Comparison of ENCODE assay signal across 13 mouse cellular contexts in genomic region chr4:155494891-155495290, GRCm38 (mm10). TPM values are rescaled to one million over a fixed set of nuclear protein-coding genes. Genes with fewer than 3 reads are reported as not detected.
DNase-seq lines count a peak whose midpoint lies in the region; ATAC-seq and TF ChIP-seq lines count a peak whose summit lies in the region.
"Had no signal": no experiment of that assay in that cellular context is flagged by ENCODE, and none has a peak within 500 bp of the region (broad histone marks: within the 10 kb centered on the region; RNA-seq: fewer than 3 reads in every experiment).

No protein-coding gene starts in this region.

- no peak for TF ChIP-seq CTCF in CH12.LX (conservative IDR thresholded peaks at IDR 0.05 in 1 of 2, IDR thresholded peaks at IDR 0.05 in 1 of 2; ENCODE audit: low read depth in 2 of 2, low read length in 2 of 2)
- no peak for TF ChIP-seq CTCF in hindbrain, postnatal 0 days (IDR thresholded peaks at IDR 0.05; ENCODE audit: low read depth)
- TF ChIP-seq CTCF in midbrain, postnatal 0 days (IDR thresholded peaks at IDR 0.05): no peak

- TF ChIP-seq POLR2A in CH12.LX (IDR thresholded peaks at IDR 0.05; ENCODE audit: low read depth, low read length): no peak

- peak overlapping the region; percentile 79 for H3K4me2 ChIP-seq in forebrain, embryonic 13.5 days
- H3K4me2 ChIP-seq in forebrain, embryonic 16.5 days (ENCODE audit: low read length): no peak overlapping the region
- peak overlapping the region; percentile 17; the same call in 1 of the 2 replicates for H3K4me2 ChIP-seq in CH12.LX (ENCODE audit: insufficient read depth, low read depth, poor library complexity, severe bottlenecking)
- H3K4me2 ChIP-seq in hindbrain, postnatal 0 days (ENCODE audit: low read depth, low read length): 0 out of 2 replicates have a peak overlapping the region, but pooled peaks have one; percentile 75
- H3K4me2 ChIP-seq in midbrain, postnatal 0 days (ENCODE audit: low read depth, low read length, poor library complexity, severe bottlenecking): peak overlapping the region; percentile 72; the same call in 1 of the 2 replicates
- H3K4me2 ChIP-seq in kidney, embryonic 16.5 days (replicated peaks; ENCODE audit: low read depth, low read length): no peak overlapping the region
- H3K4me2 ChIP-seq: embryonic facial prominence, embryonic 12.5 days; limb, embryonic 15.5 days had no signal

- H3K27me3 ChIP-seq in forebrain, embryonic 13.5 days: no peaks in the 10 kb centered on the region
- no peaks in the 10 kb centered on the region for H3K27me3 ChIP-seq in forebrain, embryonic 16.5 days (replicated peaks; ENCODE audit: control insufficient read depth, insufficient read depth, low read length)
- H3K27me3 ChIP-seq in CH12.LX (replicated peaks): no peaks in the 10 kb centered on the region
- H3K27me3 ChIP-seq in hindbrain, postnatal 0 days (ENCODE audit: insufficient read depth, low read length): no peaks in the 10 kb centered on the region
- H3K27me3 ChIP-seq in midbrain, postnatal 0 days (ENCODE audit: insufficient read depth, low read length): no peaks in the 10 kb centered on the region
- H3K27me3 ChIP-seq in kidney, embryonic 16.5 days (ENCODE audit: insufficient read depth, low read length): no peaks in the 10 kb centered on the region
- H3K27me3 ChIP-seq: embryonic facial prominence, embryonic 12.5 days; heart, embryonic 15.5 days; limb, embryonic 15.5 days had no signal

- H3K36me3 ChIP-seq in forebrain, embryonic 13.5 days (ENCODE audit: poor library complexity, severe bottlenecking): no peaks in the 10 kb centered on the region
- H3K36me3 ChIP-seq in forebrain, embryonic 16.5 days (ENCODE audit: control insufficient read depth, insufficient read depth): no peaks in the 10 kb centered on the region
- H3K36me3 ChIP-seq in CH12.LX (replicated peaks in 1 of 2; ENCODE audit: control insufficient read depth in 1 of 2, insufficient read depth in 1 of 2, low read length in 1 of 2): peaks cover 0 to 22% of the 10 kb centered on the region in 2 experiments
- no peaks in the 10 kb centered on the region for H3K36me3 ChIP-seq in hindbrain, postnatal 0 days (ENCODE audit: insufficient read depth, low read length)
- no peaks in the 10 kb centered on the region for H3K36me3 ChIP-seq in midbrain, postnatal 0 days (ENCODE audit: insufficient read depth, low read length)
- H3K36me3 ChIP-seq in kidney, embryonic 16.5 days (ENCODE audit: insufficient read depth, low read length): no peaks in the 10 kb centered on the region
- H3K36me3 ChIP-seq: embryonic facial prominence, embryonic 12.5 days; heart, embryonic 15.5 days; limb, embryonic 15.5 days had no signal

- DNase-seq in CH12.LX (ENCODE audit: extremely low read depth): no peak
- DNase-seq in hindbrain, postnatal 0 days (ENCODE audit: low spot score): no peak
- no peak for DNase-seq in midbrain, postnatal 0 days (ENCODE audit: low spot score)
- DNase-seq in thymus, postnatal 25 days: no peak
- DNase-seq in urinary bladder, postnatal 25 days (ENCODE audit: low spot score): no peak
- DNase-seq: cerebellum, adult 11-12 months had no signal

- H3K4me1 ChIP-seq in forebrain, embryonic 13.5 days: peaks cover 45% of the 10 kb centered on the region
- peaks cover 25% of the 10 kb centered on the region for H3K4me1 ChIP-seq in forebrain, embryonic 16.5 days (replicated peaks; ENCODE audit: control insufficient read depth, insufficient read depth, low read length)
- H3K4me1 ChIP-seq in CH12.LX (ENCODE audit: control insufficient read depth in 1 of 2, insufficient read depth in 2 of 2): peaks cover 4 to 38% of the 10 kb centered on the region in 2 experiments
- H3K4me1 ChIP-seq in hindbrain, postnatal 0 days (ENCODE audit: insufficient read depth, low read length): peaks cover 22% of the 10 kb centered on the region
- peaks cover 12% of the 10 kb centered on the region for H3K4me1 ChIP-seq in midbrain, postnatal 0 days (ENCODE audit: insufficient read depth, low read length)
- peaks cover 30% of the 10 kb centered on the region for H3K4me1 ChIP-seq in kidney, embryonic 16.5 days (ENCODE audit: insufficient read depth, low read length)

- H3K79me2 ChIP-seq in CH12.LX (replicated peaks; ENCODE audit: control insufficient read depth, extremely low read depth, insufficient read depth, poor library complexity, severe bottlenecking): peaks cover 80% of the 10 kb centered on the region

- H3K9me3 ChIP-seq in forebrain, embryonic 13.5 days (replicated peaks): no peaks in the 10 kb centered on the region
- no peaks in the 10 kb centered on the region for H3K9me3 ChIP-seq in forebrain, embryonic 16.5 days (ENCODE audit: control insufficient read depth, low read length)
- no peaks in the 10 kb centered on the region for H3K9me3 ChIP-seq in CH12.LX (replicated peaks; ENCODE audit: low read length)
- H3K9me3 ChIP-seq in hindbrain, postnatal 0 days (ENCODE audit: low read length): no peaks in the 10 kb centered on the region
- no peaks in the 10 kb centered on the region for H3K9me3 ChIP-seq in midbrain, postnatal 0 days (ENCODE audit: low read length)
- no peaks in the 10 kb centered on the region for H3K9me3 ChIP-seq in kidney, embryonic 16.5 days (ENCODE audit: low read length)
- H3K9me3 ChIP-seq: embryonic facial prominence, embryonic 12.5 days; G1E; heart, embryonic 15.5 days; limb, embryonic 15.5 days had no signal

- H3K4me3 ChIP-seq in forebrain, embryonic 13.5 days: no peak overlapping the region
- H3K4me3 ChIP-seq in forebrain, embryonic 16.5 days (replicated peaks; ENCODE audit: low read length): no peak overlapping the region
- H3K4me3 ChIP-seq in CH12.LX (replicated peaks in 1 of 3; ENCODE audit: low read depth in 2 of 3, low read length in 2 of 3, poor library complexity in 1 of 3): no peak overlapping the region
- no peak overlapping the region for H3K4me3 ChIP-seq in hindbrain, postnatal 0 days (ENCODE audit: low read length)
- no peak overlapping the region for H3K4me3 ChIP-seq in midbrain, postnatal 0 days (ENCODE audit: low read depth, low read length)
- no peak overlapping the region for H3K4me3 ChIP-seq in kidney, embryonic 16.5 days (ENCODE audit: low read length)
- H3K4me3 ChIP-seq: embryonic facial prominence, embryonic 12.5 days; heart, embryonic 15.5 days; limb, embryonic 15.5 days had no signal

- 0 out of 2 replicates have a peak overlapping the region, but pooled peaks have one; percentile 16 for H3K9ac ChIP-seq in forebrain, embryonic 13.5 days
- H3K9ac ChIP-seq in forebrain, embryonic 16.5 days (replicated peaks; ENCODE audit: low read depth, low read length): no peak overlapping the region
- H3K9ac ChIP-seq in CH12.LX (ENCODE audit: insufficient read depth, low read depth): no peak overlapping the region
- H3K9ac ChIP-seq in hindbrain, postnatal 0 days (replicated peaks; ENCODE audit: low read length): no peak overlapping the region
- H3K9ac ChIP-seq in midbrain, postnatal 0 days (replicated peaks; ENCODE audit: low read length, poor library complexity, severe bottlenecking): no peak overlapping the region
- H3K9ac ChIP-seq in kidney, embryonic 16.5 days (replicated peaks; ENCODE audit: low read length): no peak overlapping the region
- H3K9ac ChIP-seq: embryonic facial prominence, embryonic 12.5 days; heart, embryonic 15.5 days; limb, embryonic 15.5 days had no signal

- 75% methylated on average over 4 of the region's 4 CpGs for WGBS in forebrain, embryonic 13.5 days
- 65% methylated on average over 4 of the region's 4 CpGs for WGBS in forebrain, embryonic 16.5 days
- 40% methylated on average over 4 of the region's 4 CpGs for WGBS in hindbrain, postnatal 0 days
- WGBS in midbrain, postnatal 0 days: 60% methylated on average over 4 of the region's 4 CpGs
- WGBS in kidney, embryonic 16.5 days: 63% methylated on average over 4 of the region's 4 CpGs

- TF ChIP-seq RAD21 in CH12.LX (IDR thresholded peaks at IDR 0.05; ENCODE audit: low read depth, low read length): no peak

- no peak for ATAC-seq in forebrain, embryonic 13.5 days
- no peak for ATAC-seq in forebrain, embryonic 16.5 days
- ATAC-seq in hindbrain, postnatal 0 days: no peak
- no peak for ATAC-seq in midbrain, postnatal 0 days (ENCODE audit: low FRiP score)
- no peak for ATAC-seq in kidney, embryonic 16.5 days (ENCODE audit: low FRiP score, low TSS enrichment)

- dilution Hi-C loops in CH12.LX (cut with MboI; ENCODE audit: extremely low pct_ligation_motif_present, extremely low pct_unique_long_range_greater_than_20kb, low sequenced_read_pairs): no loop called here

- H3K27ac ChIP-seq in forebrain, embryonic 13.5 days: no peak overlapping the region
- H3K27ac ChIP-seq in forebrain, embryonic 16.5 days (ENCODE audit: low read length): no peak overlapping the region
- H3K27ac ChIP-seq in CH12.LX (ENCODE audit: insufficient read depth, low read depth): no peak overlapping the region
- 0 out of 2 replicates have a peak overlapping the region, but pooled peaks have one; percentile 15 for H3K27ac ChIP-seq in hindbrain, postnatal 0 days
- H3K27ac ChIP-seq in midbrain, postnatal 0 days (ENCODE audit: low read depth, low read length): no peak overlapping the region
- H3K27ac ChIP-seq in kidney, embryonic 16.5 days (ENCODE audit: low read length): no peak overlapping the region
- H3K27ac ChIP-seq: embryonic facial prominence, embryonic 12.5 days; heart, embryonic 15.5 days; limb, embryonic 15.5 days had no signal

- TF ChIP-seq EP300 in CH12.LX (IDR thresholded peaks at IDR 0.05; ENCODE audit: low read length): no peak

- in situ Hi-C loops in CH12.LX (cut with MboI; ENCODE audit: low pct_ligation_motif_present, low pct_unique_long_range_greater_than_20kb, low sequenced_read_pairs): no loop called here

RNA-seq across cellular contexts. Expression of gene Gnb1, which starts 3.7 kb away (rescaled TPM):
- polyA plus RNA-seq in forebrain, embryonic 13.5 days (2015; fragmentation: Nextera tagmentation; extraction: Ambion mirVana): 937 and 949 TPM in 2 replicates
- 1,158 and 1,178 TPM in 2 replicates for polyA plus RNA-seq in forebrain, embryonic 16.5 days (2015; fragmentation: Nextera tagmentation; extraction: Ambion mirVana)
- total RNA-seq in CH12.LX (2012; rRNA removed) (106 and 134 TPM in 2 replicates), CH12.LX (2014; rRNA removed) (72.8 and 88.0 TPM in 2 replicates)
- polyA plus RNA-seq in CH12.LX (2012; ENCODE audit: insufficient read length, low read depth): 407 and 450 TPM in 2 replicates
- 363 and 456 TPM in 2 replicates for total RNA-seq in hindbrain, postnatal 0 days (2014; rRNA removed)
- polyA plus RNA-seq in hindbrain, postnatal 0 days (2015; fragmentation: Nextera tagmentation; extraction: Ambion mirVana): 1,192 and 1,230 TPM in 2 replicates
- 405 and 431 TPM in 2 replicates for total RNA-seq in midbrain, postnatal 0 days (2014; rRNA removed)
- 1,405 and 1,414 TPM in 2 replicates for polyA plus RNA-seq in midbrain, postnatal 0 days (2015; fragmentation: Nextera tagmentation; extraction: Ambion mirVana)
- polyA plus RNA-seq in kidney, embryonic 16.5 days (2015; fragmentation: Nextera tagmentation; extraction: Ambion mirVana): 413 and 477 TPM in 2 replicates

RNA-seq across cellular contexts. Expression of gene Tmem52, which starts 26.0 kb away (rescaled TPM):
- polyA plus RNA-seq in forebrain, embryonic 13.5 days (2015; fragmentation: Nextera tagmentation; extraction: Ambion mirVana): 0.18 TPM in 1 of 2 replicates, not detected in the other
- not detected in 2 replicates for polyA plus RNA-seq in forebrain, embryonic 16.5 days (2015; fragmentation: Nextera tagmentation; extraction: Ambion mirVana)
- total RNA-seq in CH12.LX (2012; rRNA removed) (0.13 and 0.59 TPM in 2 replicates), CH12.LX (2014; rRNA removed) (not detected in 2 replicates)
- polyA plus RNA-seq in CH12.LX (2012; ENCODE audit: insufficient read length, low read depth): 0.34 TPM in 1 of 2 replicates, not detected in the other
- total RNA-seq in hindbrain, postnatal 0 days (2014; rRNA removed): 0.61 and 3.7 TPM in 2 replicates
- polyA plus RNA-seq in hindbrain, postnatal 0 days (2015; fragmentation: Nextera tagmentation; extraction: Ambion mirVana): 0.46 and 0.74 TPM in 2 replicates
- total RNA-seq in midbrain, postnatal 0 days (2014; rRNA removed): 1.5 and 2.1 TPM in 2 replicates
- 0.33 TPM in 1 of 2 replicates, not detected in the other for polyA plus RNA-seq in midbrain, postnatal 0 days (2015; fragmentation: Nextera tagmentation; extraction: Ambion mirVana)
- 1.9 and 2.2 TPM in 2 replicates for polyA plus RNA-seq in kidney, embryonic 16.5 days (2015; fragmentation: Nextera tagmentation; extraction: Ambion mirVana)
- polyA plus RNA-seq: embryonic facial prominence, embryonic 12.5 days; G1E; heart, embryonic 15.5 days had no signal

Comparison
In these comparisons a context has a peak if more than half of its experiments do, and no peak if none do; other contexts are left out.
1. H3K4me2 ChIP-seq: peak in forebrain, embryonic 13.5 days (single experiment), CH12.LX (single experiment), hindbrain, postnatal 0 days (single experiment) and midbrain, postnatal 0 days (single experiment); none in forebrain, embryonic 16.5 days (single experiment) and kidney, embryonic 16.5 days (single experiment).